1 mouse cellular context compared by ENCODE assay signal in genomic region chr15:83086636-83087328, GRCm38 (mm10).
TF ChIP-seq lines count a peak whose summit lies in the region.

No protein-coding gene starts in this region.

TF ChIP-seq in MEL, 35 proteins besides CTCF, POLR2A, EP300 and RAD21:
- no peak; the same call in 1 of the 2 replicates for TF ChIP-seq MXI1 (IDR thresholded peaks at IDR 0.05; ENCODE audit: low read depth, low read length)
- TF ChIP-seq TBP (IDR thresholded peaks at IDR 0.05; ENCODE audit: low read depth, low read length): peak; percentile 96
- TF ChIP-seq GATA1 (IDR thresholded peaks at IDR 0.05; ENCODE audit: low read depth, low read length): peak; percentile 31; the same call in 1 of the 2 replicates
